Mouse (Mus musculus): ENCODE results near the gene Pqlc3.

- no peak for TF ChIP-seq CTCF (IDR thresholded peaks at IDR 0.05; ENCODE audit: insufficient read depth, low read length)
- TF ChIP-seq POLR2A (IDR thresholded peaks at IDR 0.05; ENCODE audit: borderline replicate concordance, extremely low read depth, low read depth, low read length), result no peak
Observed at GRCm38 (mm10) chr12:16996886-16997462, 3.2 kb downstream of the Pqlc3 start.

Measured in lung, adult 2 months (tissue).